Mouse (Mus musculus) myocyte (in vitro differentiated cells): ENCODE results near the gene Dnajc21.

Source experiments
- POLR2A ChIP-seq: IDR thresholded peaks from one replicate; pipeline ENCODE4 v1.6.1; 2011; ENCODE audit warnings: low read depth, mild to moderate bottlenecking, control low read depth, moderate library complexity; ENCODE audit not compliant: insufficient read length
- POLR2AphosphoS2 ChIP-seq: IDR thresholded peaks from one replicate; pipeline ENCODE4 v1.6.1; 2011; ENCODE audit warnings: low read depth, control low read depth; ENCODE audit not compliant: insufficient read length
- USF1 ChIP-seq: IDR thresholded peaks from one replicate; pipeline ENCODE4 v1.6.1; 2011; ENCODE audit warnings: low read depth, mild to moderate bottlenecking, control low read depth, moderate library complexity

GRCm38 (mm10) chr15:10442275-10442674 lies 28.0 kb downstream of the Dnajc21 start:
- TF ChIP-seq USF1 (no peak), POLR2AphosphoS2 (no peak), POLR2A (no peak)
